ENCODE assay signal across 14 mouse cellular contexts in the genomic region with DNA sequence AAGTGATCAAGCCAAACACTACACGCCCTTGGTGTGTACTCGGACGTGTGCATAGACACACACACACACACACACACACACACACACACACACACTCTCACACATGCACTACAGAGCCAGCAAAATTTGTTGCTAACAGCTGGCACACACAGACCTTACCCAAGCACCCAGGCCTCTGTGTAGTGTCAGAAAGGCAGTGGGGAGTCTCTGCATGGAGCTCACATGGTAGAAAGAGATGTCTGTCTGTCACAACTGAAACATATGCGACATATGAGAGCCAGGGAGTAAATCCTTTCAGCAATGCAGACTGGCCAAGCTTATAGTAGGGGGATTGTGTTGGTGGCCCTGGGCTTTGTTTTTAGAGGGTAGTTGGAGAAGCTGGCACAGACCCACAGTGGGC.
"Had no signal": no experiment of that assay in that cellular context is flagged by ENCODE, and none has a peak within 500 bp of the region (broad histone marks: within the 10 kb centered on the region; RNA-seq: fewer than 3 reads in every experiment).

No protein-coding gene starts in this region.

- H3K9ac ChIP-seq: lung, embryonic 14.5 days; midbrain, embryonic 13.5 days; midbrain, embryonic 15.5 days; neural tube, embryonic 13.5 days; neural tube, embryonic 15.5 days had no signal

- H3K4me2 ChIP-seq: lung, embryonic 14.5 days; midbrain, embryonic 13.5 days; midbrain, embryonic 15.5 days; neural tube, embryonic 13.5 days; neural tube, embryonic 15.5 days had no signal

- H3K27ac ChIP-seq: midbrain, embryonic 10.5 days; midbrain, embryonic 13.5 days; midbrain, embryonic 15.5 days; neural tube, embryonic 13.5 days; neural tube, embryonic 15.5 days had no signal

- H3K9me3 ChIP-seq: midbrain, embryonic 10.5 days; midbrain, embryonic 13.5 days; midbrain, embryonic 15.5 days; neural tube, embryonic 13.5 days; neural tube, embryonic 15.5 days had no signal

- DNase-seq: lung, adult 18-20 months; right cerebral cortex, adult 18-20 months; right cerebral cortex, postnatal 25 days; right cerebral cortex, postnatal 4 days; spleen, adult 18-20 months; thymus, adult 18-20 months; thymus, postnatal 36 days had no signal

- H3K36me3 ChIP-seq: midbrain, embryonic 15.5 days had no signal

- H3K27me3 ChIP-seq: midbrain, embryonic 13.5 days; midbrain, embryonic 15.5 days; neural tube, embryonic 13.5 days; neural tube, embryonic 15.5 days had no signal

- H3K4me3 ChIP-seq: midbrain, embryonic 10.5 days; midbrain, embryonic 13.5 days; midbrain, embryonic 15.5 days; myocyte; neural tube, embryonic 13.5 days; neural tube, embryonic 15.5 days had no signal

- ATAC-seq: midbrain, embryonic 13.5 days; midbrain, embryonic 15.5 days had no signal
